Mouse (Mus musculus): ENCODE results near the gene Psma6. TPM values are rescaled to one million over a fixed set of nuclear protein-coding genes. Genes with fewer than 3 reads are reported as not detected.

Psma6 gene
- polyA plus RNA-seq (2017; shearing (Covaris generic)): 199 TPM

DNA sequence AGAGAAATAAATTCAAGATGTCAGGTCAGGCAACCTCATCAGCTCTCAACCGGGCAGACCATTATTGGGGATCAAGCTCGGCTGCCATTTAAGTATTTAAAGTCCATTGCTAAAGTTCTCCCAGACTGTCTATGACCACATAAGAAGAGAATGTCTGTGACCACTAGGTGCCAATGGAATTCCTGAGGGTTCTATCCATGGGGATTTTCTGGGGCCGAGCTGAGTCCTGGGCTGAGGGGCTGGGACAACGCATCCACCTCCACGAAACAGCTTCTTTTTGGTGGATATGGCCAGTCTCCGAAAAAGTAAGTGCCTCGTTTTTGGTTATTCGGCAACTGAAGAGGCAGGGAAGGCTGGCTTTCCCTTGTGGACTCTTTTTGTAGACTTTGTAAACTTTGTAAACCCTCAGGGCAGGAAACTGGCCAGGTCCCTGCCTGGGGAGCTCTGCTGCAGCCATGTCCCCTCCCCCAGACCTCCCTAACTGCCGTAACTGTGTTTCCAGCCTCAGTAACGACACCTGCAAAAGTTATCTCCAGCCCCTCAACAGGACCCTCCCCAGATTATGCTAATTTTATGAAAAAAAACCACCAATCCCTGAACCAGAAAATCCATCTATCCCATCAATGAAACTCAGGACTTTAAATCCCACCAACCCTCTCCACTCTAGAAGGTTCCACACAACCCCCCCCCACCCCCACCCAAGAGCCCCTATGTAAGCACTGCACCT, at the start of gene Psma6:
Gene Psma6, plus strand, starts transcription at position 200 of the 727 bp plus-strand sequence.

Other genes starting within 250 kb of the Psma6 start
- gene Srp54b, start 229.1 kb upstream of the Psma6 start, polyA plus RNA-seq (2017; shearing (Covaris generic)): 61.9 TPM
- gene 1700047I17Rik2, start 184.6 kb upstream of the Psma6 start, polyA plus RNA-seq (2017; shearing (Covaris generic)): not detected
- 119 TPM for gene Srp54c, start 154.1 kb upstream of the Psma6 start, polyA plus RNA-seq (2017; shearing (Covaris generic))
- gene 1110008L16Rik, start 84.6 kb upstream of the Psma6 start, polyA plus RNA-seq (2017; shearing (Covaris generic)): 5.4 TPM
- 17.6 TPM for gene Ppp2r3c, start 81.2 kb upstream of the Psma6 start, polyA plus RNA-seq (2017; shearing (Covaris generic))
- 3,639 TPM for gene Nfkbia, start 108.4 kb downstream of the Psma6 start, polyA plus RNA-seq (2017; shearing (Covaris generic))
- gene Aldoart2, start 181.0 kb downstream of the Psma6 start, polyA plus RNA-seq (2017; shearing (Covaris generic)): not detected
- 0.18 TPM for gene Insm2, start 215.2 kb downstream of the Psma6 start, polyA plus RNA-seq (2017; shearing (Covaris generic))

All from effector memory CD4-positive, alpha-beta T cell, adult 7 months (primary cell).